Mouse (Mus musculus) brain, embryonic 14.5 days (tissue): ENCODE results near the gene Msrb3. TPM values are rescaled to one million over a fixed set of nuclear protein-coding genes. Genes with fewer than 3 reads are reported as not detected.

Source experiments
- DNase-seq: peaks from one replicate; pipeline ENCODE4 v3.0.0-alpha.2; 2011; ENCODE audit warnings: low read depth
- CTCF ChIP-seq: fragments of 200-500 bp; IDR thresholded peaks from 2 replicates; pipeline ENCODE4 v1.5.1; 2012; ENCODE audit warnings: inconsistent platforms, mild to moderate bottlenecking, moderate library complexity, borderline replicate concordance; ENCODE audit not compliant: insufficient read depth, insufficient read length; ENCODE audit errors: extremely low read depth
- POLR2A ChIP-seq: fragments of 200-500 bp; IDR thresholded peaks from 2 replicates; pipeline ENCODE4 v1.6.1; 2012; ENCODE audit warnings: mild to moderate bottlenecking, inconsistent platforms, borderline replicate concordance; ENCODE audit not compliant: poor library complexity, insufficient read depth, insufficient read length, severe bottlenecking; ENCODE audit errors: extremely low read depth
- polyA plus RNA-seq: library from polyadenylated mRNA; depleted of rRNA; stranded (reverse); fragments of >200 nt; gene quantifications from 2 replicates; pipeline ENCODE4 v1.2.3, GENCODE M21; 2012

Gene Msrb3
- polyA plus RNA-seq, 1 experiment, result 4.1 TPM

- no peak for TF ChIP-seq POLR2A
- TF ChIP-seq CTCF, result no peak
- peak; percentile 86 for DNase-seq
These were observed 47.6 kb downstream of the Msrb3 start for GRCm38 (mm10) chr10:120851196-120851781.

- DNase-seq, result peak; percentile 61
These were observed 48.3 kb downstream of the Msrb3 start for GRCm38 (mm10) chr10:120850391-120851195.

DNA sequence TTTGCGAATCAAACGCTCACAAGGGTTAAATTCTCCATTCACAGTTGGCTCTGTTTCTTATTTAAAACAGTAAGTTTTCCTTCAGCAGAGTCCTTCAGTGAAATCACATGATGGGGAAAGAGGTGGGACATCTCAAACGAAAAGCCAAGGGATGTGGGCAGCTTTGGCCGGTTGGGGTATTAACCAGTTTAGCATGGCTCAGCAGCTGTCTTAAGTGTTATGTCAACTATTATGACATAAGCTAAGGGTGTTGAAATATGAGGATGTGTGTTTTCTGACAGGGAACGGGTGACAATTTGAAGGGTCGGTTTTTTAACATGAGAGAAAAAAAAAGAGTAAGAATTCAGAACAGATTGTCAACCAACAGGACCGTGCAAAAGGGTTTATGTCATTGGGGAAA lies 50.2 kb downstream of the Msrb3 start:
- no peak for DNase-seq

More at GRCm38 (mm10) chr10:120850391-120851195, 48.3 kb downstream of the Msrb3 start:
- TF ChIP-seq POLR2A (no peak), CTCF (no peak)

DNA sequence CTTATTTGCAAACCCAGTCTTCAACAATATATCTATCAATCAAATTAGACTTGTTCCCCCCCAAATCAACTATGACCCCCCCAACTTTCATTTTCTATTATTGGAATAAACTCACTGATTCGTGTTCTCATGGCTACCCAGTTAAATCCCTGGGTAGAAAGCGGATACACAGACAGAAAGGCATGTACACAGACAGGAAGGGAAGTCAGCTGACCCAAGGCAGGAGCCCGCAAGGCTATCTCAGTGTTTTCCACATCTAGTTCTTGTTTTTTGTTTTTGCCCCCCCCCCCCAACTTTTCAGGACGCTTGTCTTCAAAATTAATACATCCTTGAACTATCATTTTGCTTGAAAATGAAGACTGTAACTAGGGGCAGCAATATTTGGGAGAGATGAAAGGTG lies 51.1 kb downstream of the Msrb3 start:
- no peak for DNase-seq
- TF ChIP-seq CTCF, result no peak
- TF ChIP-seq POLR2A, result no peak

More for the DNA sequence above, 50.2 kb downstream of the Msrb3 start:
- TF ChIP-seq CTCF (no peak), POLR2A (no peak)

GRCm38 (mm10) chr10:120839966-120840365 lies 58.9 kb downstream of the Msrb3 start:
- TF ChIP-seq CTCF, result no peak
- no peak for TF ChIP-seq POLR2A
- DNase-seq, result no peak

DNA sequence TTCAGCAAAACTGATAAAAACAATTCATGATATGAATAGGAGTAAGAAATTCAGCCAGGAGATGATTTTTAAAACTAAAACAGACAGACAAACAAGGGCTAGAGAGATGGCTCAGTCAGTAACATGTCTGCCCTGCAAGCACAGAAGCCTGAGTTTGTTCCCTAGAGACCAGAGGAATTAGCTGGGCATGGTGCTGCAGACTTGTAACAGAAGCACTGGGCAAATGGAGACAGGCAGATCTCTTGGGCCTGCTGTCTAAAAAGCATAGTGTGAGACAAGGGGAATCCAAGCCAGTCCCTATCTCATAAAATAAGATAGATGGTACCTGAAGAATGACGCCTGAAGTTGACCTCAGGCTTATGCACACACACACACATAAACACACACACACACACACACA lies 64.4 kb downstream of the Msrb3 start:
- DNase-seq, result no peak
- no peak for TF ChIP-seq CTCF
- TF ChIP-seq POLR2A, result no peak

- peak; percentile 74 for DNase-seq
- TF ChIP-seq CTCF (no peak), POLR2A (no peak)
These were observed 65.1 kb downstream of the Msrb3 start for GRCm38 (mm10) chr10:120833836-120834235.

DNA sequence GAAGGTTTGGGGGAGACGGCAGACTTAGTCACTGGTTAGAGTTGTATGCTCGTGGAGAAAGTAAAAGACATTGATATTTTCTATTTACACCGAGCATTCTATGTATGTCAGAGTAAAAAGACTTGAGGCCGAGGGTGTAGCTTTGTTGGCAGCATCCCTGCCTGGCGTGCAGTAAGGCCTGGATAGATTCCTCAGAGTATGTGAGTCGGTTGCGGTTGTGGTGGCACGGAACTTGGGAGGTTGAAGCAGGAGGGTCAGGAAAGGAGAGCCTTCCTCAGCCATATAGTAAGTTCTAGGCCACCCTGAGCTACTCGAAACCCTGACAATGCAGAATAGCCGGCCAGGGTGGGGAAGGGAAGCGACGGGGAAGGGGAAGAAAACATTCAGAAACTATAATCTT lies 71.1 kb downstream of the Msrb3 start:
- TF ChIP-seq POLR2A (no peak), CTCF (no peak)
- no peak for DNase-seq

- no peak for TF ChIP-seq CTCF
- DNase-seq, result peak; percentile 72
These were observed 71.9 kb downstream of the Msrb3 start for GRCm38 (mm10) chr10:120826795-120827669.

DNA sequence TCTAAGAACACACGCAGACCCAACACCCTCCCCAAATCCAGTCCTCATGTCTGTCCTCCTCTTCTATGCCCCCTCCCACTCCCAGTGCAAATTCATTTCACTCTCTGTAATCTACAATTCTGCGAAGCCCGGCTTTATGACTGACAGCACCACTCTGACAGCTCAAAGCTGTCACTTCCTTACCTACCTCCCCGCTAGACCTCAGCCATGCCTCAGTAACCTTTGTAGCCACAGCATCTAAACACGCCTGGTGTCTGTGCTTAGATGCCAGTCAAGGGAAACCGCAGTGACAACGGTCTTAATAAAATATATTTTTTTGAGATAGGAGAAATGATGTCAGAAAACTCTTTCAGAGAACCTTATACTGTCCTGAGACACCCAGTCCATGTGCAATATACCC lies 72.5 kb downstream of the Msrb3 start:
- TF ChIP-seq POLR2A, result no peak
- DNase-seq, result no peak

DNA sequence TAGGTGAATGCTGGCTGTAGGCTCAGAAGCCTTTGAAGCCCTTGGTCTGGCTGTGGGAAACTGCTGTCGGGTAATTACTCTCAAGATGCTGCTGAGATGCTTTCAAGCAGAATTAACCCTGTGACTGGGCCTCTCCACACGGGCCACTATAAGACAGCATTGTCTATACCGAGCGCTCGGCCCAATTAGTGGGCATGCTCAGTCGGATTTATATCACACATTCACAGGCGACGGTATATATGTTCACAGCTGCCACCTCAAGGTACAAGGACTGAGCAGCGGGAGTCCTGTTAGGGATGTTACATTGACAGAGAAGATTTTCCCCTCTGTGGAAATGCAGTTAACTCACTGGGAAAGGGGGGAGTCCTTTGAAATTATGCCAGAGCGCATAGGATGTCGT lies 73.3 kb downstream of the Msrb3 start:
- TF ChIP-seq CTCF, result no peak
- TF ChIP-seq POLR2A, result no peak
- peak; percentile 91 for DNase-seq
